Mouse (Mus musculus) hindbrain, embryonic 12.5 days (tissue): ENCODE data around the gene Hist2h3c2. TPM values are rescaled to one million over a fixed set of nuclear protein-coding genes. Genes with fewer than 3 reads are reported as not detected.
"Not testable (repeated sequence)": the region's sequence is repeated elsewhere in the genome, so short reads cannot be mapped to it uniquely, and the experiment has no call there.

Source experiments
- ATAC-seq: fragments of 200-750 bp; cut with Nextera tagmentation; 2 replicates; pipeline ENCODE4 v1.8.0; 2017; ENCODE audit warnings: moderate TSS enrichment; ENCODE audit not compliant: low FRiP score
- H3K27ac ChIP-seq: fragments of 300-500 bp; sonication (generic); 2 replicates; pipeline ENCODE4 v1.5.1; 2016; ENCODE audit warnings: mild to moderate bottlenecking
- H3K27me3 ChIP-seq: fragments of 300-500 bp; sonication (generic); 2 replicates; pipeline ENCODE4 v1.6.1; 2016; ENCODE audit warnings: mild to moderate bottlenecking
- H3K36me3 ChIP-seq: fragments of 300-500 bp; sonication (generic); 2 replicates; pipeline ENCODE4 v1.6.1; 2016; ENCODE audit warnings: mild to moderate bottlenecking
- H3K4me1 ChIP-seq: fragments of 300-500 bp; sonication (generic); 2 replicates; pipeline ENCODE4 v1.6.1; 2016
- H3K4me2 ChIP-seq: fragments of 300-500 bp; sonication (generic); replicated peaks from 2 replicates; pipeline ENCODE4 v1.6.1; 2016; ENCODE audit warnings: mild to moderate bottlenecking
- H3K4me3 ChIP-seq: fragments of 300-500 bp; sonication (generic); 2 replicates; pipeline ENCODE4 v1.5.1; 2016; ENCODE audit warnings: mild to moderate bottlenecking
- H3K9ac ChIP-seq: fragments of 300-500 bp; sonication (generic); 2 replicates; pipeline ENCODE4 v1.6.1; 2016; ENCODE audit warnings: mild to moderate bottlenecking, moderate library complexity
- H3K9me3 ChIP-seq: fragments of 300-500 bp; sonication (generic); replicated peaks from 2 replicates; pipeline ENCODE4 v1.6.1; 2016; ENCODE audit warnings: mild to moderate bottlenecking
- WGBS: fragments of 180-500 bp; shearing (Covaris S2); methylation state at CpG from one replicate; pipeline ENCODE4 v1.1.7; 2016; 5-methylcytosine and 5-hydroxymethylcytosine counted together
- polyA plus RNA-seq: library from polyadenylated mRNA; unstranded; fragments of >200 nt; fragmentation: Nextera tagmentation; extraction: Ambion mirVana; gene quantifications from 2 replicates; pipeline ENCODE4 v1.2.1, GENCODE M21; 2016

The Hist2h3c2 gene
- polyA plus RNA-seq, 1 experiment from 2014 or later: 6.7 TPM

DNA sequence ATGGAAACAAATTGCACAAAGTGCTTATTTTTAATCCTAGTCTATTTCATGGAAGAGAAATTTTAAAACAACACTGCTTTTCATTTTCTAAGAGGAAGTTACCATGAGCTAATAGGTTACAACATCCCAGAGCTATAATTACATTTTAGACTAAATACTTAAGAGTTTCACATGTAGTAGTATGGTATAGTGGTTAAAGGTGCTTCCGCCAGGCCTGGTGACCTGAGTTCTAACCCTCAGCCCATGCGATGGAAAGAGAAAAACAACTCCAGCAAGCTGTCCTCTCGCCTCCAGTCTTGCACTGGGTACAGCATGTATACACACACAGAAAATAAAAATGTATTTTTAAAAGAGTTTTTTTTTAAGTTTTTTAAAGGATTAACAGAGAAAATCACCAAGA is 12.9 kb upstream of the Hist2h3c2 start:
- H3K4me3 ChIP-seq: no peak overlapping the region
- H3K9me3 ChIP-seq: no peaks in the 10 kb centered on the region
- H3K4me1 ChIP-seq: peaks cover 11% of the 10 kb centered on the region
- no peak overlapping the region for H3K27ac ChIP-seq
- no peak overlapping the region for H3K9ac ChIP-seq
- H3K27me3 ChIP-seq: no peaks in the 10 kb centered on the region
- WGBS: 79% methylated on average over 3 of the region's 3 CpGs
- no peak for ATAC-seq
- H3K4me2 ChIP-seq: no peak overlapping the region
- H3K36me3 ChIP-seq: no peaks in the 10 kb centered on the region

DNA sequence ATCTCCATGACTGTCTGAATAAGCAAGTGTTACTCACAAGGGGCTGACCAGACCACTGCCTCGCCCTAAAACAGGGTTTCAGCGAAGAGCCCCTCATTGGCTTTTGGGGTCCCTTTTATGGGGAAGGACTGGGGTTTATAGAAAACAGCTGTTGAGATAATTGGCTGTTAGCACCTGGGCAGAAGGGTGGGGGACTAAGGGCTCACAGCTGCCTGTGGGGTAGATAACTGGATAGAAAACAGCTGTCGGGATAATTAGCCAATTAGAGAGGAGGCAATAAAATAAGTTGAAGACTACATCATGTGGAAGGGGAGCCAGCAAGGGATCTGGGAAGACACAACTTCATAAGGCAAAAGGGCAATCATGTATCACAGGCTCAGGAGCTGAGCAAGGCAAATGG is 12.0 kb upstream of the Hist2h3c2 start:
- Histone ChIP-seq H3K27me3 (no peaks in the 10 kb centered on the region), H3K9me3 (no peaks in the 10 kb centered on the region), H3K4me3 (no peak overlapping the region), H3K4me2 (no peak overlapping the region), H3K36me3 (no peaks in the 10 kb centered on the region), H3K9ac (no peak overlapping the region), H3K27ac (no peak overlapping the region), H3K4me1 (peaks cover 11% of the 10 kb centered on the region)
- WGBS: 84% methylated on average over 3 of the region's 3 CpGs
- no peak for ATAC-seq

DNA sequence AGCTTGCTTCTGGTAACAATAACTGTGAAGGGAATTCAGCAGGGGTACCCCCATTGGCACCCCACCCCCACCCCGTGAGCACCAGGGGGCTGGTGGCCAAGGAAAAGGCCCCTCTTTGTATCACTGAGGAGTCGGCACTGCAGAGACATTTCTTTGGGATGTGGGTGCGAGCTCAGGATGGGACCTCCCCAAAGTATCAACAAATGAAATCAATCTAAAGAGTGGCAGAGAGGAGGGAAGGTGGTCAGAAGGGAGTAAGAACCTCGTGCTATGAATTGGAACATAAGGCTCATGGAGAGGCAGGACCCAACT is 10.1 kb upstream of the Hist2h3c2 start:
- H3K4me3 ChIP-seq: no peak overlapping the region
- no peak overlapping the region for H3K27ac ChIP-seq
- H3K9ac ChIP-seq: no peak overlapping the region
- no peak for ATAC-seq
- no peaks in the 10 kb centered on the region for H3K27me3 ChIP-seq
- peaks cover 18% of the 10 kb centered on the region for H3K4me1 ChIP-seq
- H3K36me3 ChIP-seq: no peaks in the 10 kb centered on the region
- 59% methylated on average over 4 of the region's 4 CpGs for WGBS
- no peaks in the 10 kb centered on the region for H3K9me3 ChIP-seq
- H3K4me2 ChIP-seq: peak overlapping the region; percentile 52; the same call in 1 of the 2 replicates

DNA sequence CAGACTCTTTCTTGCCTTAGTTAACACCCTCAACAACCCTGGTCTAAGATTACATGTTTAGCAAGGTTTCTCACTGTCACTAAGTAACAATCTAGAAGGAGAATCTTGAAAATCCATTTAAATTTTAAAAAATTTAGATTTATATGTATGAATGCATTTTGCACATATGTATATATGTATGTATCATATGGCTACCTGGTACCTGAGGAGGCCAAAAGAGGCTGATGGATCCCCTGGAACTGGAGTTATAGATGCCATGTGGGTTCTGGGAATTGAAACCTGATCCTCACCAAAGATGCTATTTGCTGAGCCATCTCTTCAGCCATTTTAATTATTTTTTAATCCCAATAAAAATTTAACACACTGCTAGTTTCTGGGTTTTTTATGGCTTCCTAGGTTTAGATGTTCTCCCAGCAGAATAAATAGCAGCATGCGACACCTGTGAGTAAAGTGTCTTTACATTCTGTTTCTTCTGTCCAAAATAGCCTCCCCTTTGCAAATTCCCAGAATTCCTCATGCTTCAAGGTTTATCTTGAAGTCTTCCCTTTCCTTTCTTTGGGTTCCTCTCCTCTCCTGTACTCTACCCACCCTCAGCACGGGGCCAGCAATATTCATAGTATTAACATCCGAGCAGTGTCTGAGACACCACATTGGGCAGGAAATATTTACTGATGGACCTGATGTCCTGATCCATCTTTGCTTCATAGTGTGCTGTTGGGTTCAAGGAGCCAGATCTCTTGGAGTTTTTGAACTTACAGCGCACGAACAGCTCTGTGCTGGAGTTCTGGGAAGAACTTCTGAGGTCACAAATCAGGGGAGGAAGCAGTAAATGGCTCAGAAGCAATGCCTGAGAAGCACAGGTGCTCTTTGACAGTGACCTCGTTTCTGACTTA is 9.5 kb upstream of the Hist2h3c2 start:
- Histone ChIP-seq H3K27ac (no peak overlapping the region), H3K4me2 (peak overlapping the region; percentile 52), H3K27me3 (no peaks in the 10 kb centered on the region), H3K9ac (peak overlapping the region; percentile 59; the same call in 1 of the 2 replicates), H3K9me3 (no peaks in the 10 kb centered on the region), H3K4me1 (peaks cover 18% of the 10 kb centered on the region), H3K4me3 (peak overlapping the region; percentile 35), H3K36me3 (no peaks in the 10 kb centered on the region)
- ATAC-seq: no peak
- 49% methylated on average over 6 of the region's 6 CpGs for WGBS

DNA sequence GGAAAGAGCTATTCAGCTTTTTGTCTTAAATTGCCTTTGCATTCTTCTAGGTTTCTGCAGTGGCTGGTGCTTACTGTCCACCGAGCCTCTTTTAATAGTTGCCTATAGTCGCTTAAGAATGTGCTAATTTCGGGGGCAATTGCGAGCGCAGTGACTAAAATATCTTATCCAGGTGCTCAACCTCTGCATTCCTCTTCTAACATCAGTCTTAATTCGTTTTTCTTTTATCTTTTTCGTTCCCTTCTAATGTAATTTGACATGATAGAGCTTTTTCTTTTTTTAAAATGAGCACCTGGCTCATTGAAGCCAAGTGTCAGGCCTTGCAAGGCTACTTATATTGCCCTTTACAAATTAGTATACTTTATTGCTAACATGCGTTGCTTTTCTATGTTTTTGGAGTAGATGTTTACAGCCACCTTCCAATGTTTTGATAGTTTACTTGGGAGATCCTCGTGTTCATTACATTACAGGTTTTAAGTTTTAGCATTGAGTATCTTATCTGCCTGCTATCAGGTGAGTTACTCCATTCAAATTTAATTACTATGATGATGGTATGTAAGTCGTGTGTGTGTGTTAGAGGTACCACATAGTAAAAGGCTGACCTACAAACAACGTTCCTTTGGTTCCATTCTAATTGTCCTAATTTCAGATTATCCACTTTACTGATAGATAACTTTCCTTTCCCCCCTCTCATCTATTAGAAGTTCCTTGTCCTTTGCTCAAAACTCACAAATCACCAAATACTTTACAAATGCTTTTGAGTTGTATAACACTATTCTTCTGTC is 8.6 kb upstream of the Hist2h3c2 start:
- Histone ChIP-seq H3K27me3 (no peaks in the 10 kb centered on the region), H3K4me3 (peak overlapping the region; percentile 35), H3K27ac (peak overlapping the region; percentile 68), H3K36me3 (no peaks in the 10 kb centered on the region), H3K4me1 (peaks cover 18% of the 10 kb centered on the region), H3K4me2 (peak overlapping the region; percentile 52), H3K9ac (peak overlapping the region; percentile 59), H3K9me3 (no peaks in the 10 kb centered on the region)
- WGBS: 3% methylated on average over 11 of the region's 11 CpGs
- no peak for ATAC-seq

DNA sequence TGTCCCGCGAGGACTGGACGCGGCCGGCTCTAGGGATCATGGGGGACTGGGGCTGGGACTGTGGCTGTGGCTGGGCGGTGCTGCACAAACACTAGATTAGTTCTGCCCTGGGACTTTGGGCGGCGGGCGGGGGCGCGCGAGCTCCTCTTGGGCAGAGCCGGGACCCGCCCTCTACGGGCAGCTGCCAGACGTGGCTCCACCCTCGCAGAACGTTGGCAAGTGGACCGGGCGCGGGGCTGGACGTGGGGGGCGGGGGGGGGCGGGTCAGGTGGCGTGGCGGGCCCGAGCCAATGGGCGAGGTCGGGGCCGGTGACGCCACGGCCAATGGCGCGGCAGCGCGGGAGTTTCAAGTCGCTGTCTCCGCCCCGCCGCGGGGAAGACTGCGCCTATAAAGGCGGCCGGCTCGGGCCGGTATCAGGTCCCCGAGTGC is 7.5 kb upstream of the Hist2h3c2 start, which contains the start of gene Hist2h3c1:
TSS of gene Hist2h3c1 (plus strand) at position 259 of the 430 bp plus-strand sequence.
- WGBS: 3% methylated on average over 5 of the region's 47 CpGs
- H3K4me1 ChIP-seq: peaks cover 18% of the 10 kb centered on the region
- peak within 1 kb of the TSS; percentile 35 for H3K4me3 ChIP-seq
- peak; percentile 93 for ATAC-seq
- H3K27me3 ChIP-seq, H3K36me3 ChIP-seq, H3K9me3 ChIP-seq: not testable (repeated sequence)
- peak within 1 kb of the TSS; percentile 77 for H3K27ac ChIP-seq
- peak within 1 kb of the TSS; percentile 59 for H3K9ac ChIP-seq
- peak within 1 kb of the TSS; percentile 52 for H3K4me2 ChIP-seq

DNA sequence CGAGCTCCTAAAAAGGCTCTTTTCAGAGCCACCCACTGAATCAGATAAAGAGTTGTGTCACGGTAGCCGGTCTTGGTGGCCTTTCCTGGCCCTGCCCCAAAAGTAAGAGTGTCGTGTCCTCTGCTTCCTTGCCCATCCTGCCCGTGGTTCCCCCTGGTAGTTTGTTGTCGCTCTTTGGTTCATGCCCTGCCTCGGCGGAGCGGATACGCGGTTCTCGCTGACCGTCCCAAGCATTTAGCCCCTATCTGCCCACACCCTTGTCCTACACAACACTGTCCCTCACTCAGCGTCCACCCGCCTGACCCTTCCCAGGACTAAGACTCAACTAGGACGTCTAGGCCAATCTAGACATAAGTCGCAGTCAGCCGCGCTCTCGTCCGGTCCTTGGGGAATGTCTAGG is 7.1 kb upstream of the Hist2h3c2 start:
- peak overlapping the region; percentile 41 for H3K4me2 ChIP-seq
- H3K4me1 ChIP-seq: peaks cover 18% of the 10 kb centered on the region
- H3K9ac ChIP-seq, H3K36me3 ChIP-seq, H3K27me3 ChIP-seq, H3K9me3 ChIP-seq, ATAC-seq: not testable (repeated sequence)
- under 1% methylated on average over 10 of the region's 21 CpGs for WGBS
- H3K4me3 ChIP-seq: peak overlapping the region; percentile 31
- peak overlapping the region; percentile 77; the same call in 1 of the 2 replicates for H3K27ac ChIP-seq

DNA sequence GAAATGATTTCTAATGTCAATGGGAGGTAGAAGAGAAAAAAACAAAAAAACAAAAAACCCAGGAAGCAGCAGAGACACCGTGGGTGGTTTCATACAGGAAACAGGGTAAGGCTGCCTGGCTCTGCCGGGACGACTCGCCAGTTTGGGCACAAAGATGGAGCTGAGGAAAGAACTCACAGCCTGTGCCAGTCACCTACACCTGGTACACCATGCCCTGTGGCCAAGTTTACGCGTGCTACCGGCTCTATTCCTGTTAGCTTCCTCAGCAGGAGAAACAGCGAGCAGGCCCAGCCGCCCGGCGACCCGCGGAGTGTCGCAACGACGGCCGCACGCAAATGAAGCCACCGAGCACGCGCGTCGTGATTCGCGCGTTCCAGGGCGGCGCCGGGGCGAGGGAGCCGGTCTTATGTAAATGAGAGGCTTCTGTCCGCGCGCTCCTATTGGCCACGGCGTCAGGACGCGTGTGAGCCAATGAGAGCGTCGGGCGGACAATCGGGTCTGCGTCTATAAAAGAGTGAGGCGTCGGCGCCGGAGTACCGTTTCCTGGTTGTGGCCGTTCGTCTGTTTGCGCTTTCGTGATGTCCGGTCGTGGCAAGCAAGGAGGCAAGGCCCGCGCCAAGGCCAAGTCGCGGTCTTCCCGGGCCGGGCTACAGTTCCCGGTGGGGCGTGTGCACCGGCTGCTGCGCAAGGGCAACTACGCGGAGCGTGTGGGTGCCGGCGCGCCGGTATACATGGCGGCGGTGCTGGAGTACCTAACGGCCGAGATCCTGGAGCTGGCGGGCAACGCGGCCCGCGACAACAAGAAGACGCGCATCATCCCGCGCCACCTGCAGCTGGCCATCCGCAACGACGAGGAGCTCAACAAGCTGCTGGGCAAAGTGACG is 6.3 kb upstream of the Hist2h3c2 start, which contains the start of gene Hist2h2aa1:
TSS of gene Hist2h2aa1 (plus strand) at position 495 of the 884 bp plus-strand sequence.
- Histone ChIP-seq H3K4me3 (peak within 1 kb of the TSS; percentile 46), H3K4me1 (peaks cover 18% of the 10 kb centered on the region), H3K4me2 (peak within 1 kb of the TSS; percentile 60), H3K9ac (peak within 1 kb of the TSS; percentile 84), H3K27ac (peak within 1 kb of the TSS; percentile 98)
- WGBS: under 1% methylated on average over 43 of the region's 88 CpGs
- H3K9me3 ChIP-seq, H3K36me3 ChIP-seq, H3K27me3 ChIP-seq: not testable (repeated sequence)
- peak; percentile 90 for ATAC-seq

DNA sequence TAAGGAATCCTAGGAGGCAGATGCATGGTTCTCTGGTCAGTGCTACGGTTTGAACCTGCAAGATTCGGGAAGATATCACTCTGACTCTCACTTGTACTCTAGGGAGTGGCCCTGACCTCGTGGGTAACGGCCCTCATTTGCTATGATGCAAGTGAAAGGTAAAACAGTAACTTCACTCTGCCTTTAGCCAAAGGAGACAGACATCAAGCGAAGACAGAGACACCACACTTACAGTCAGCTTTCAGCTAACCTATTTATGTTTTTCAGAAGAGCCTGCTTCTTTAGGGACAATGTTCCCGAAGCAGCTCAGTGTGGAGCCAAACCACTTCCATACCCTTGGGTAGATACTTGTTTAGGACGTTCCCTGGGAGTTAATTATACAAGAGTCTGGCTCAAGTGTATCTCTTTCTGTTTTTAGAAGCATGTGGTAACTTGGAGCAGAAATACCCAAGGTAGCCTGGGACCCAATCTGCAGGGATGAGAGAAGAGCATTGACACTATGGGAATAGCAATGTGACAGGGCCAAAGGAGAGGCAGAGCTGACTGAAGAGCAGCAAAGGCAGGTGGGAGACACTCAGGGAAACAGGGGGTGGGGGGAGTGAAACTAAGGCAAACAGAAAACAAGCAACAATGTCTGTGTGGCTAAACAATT is 5.1 kb upstream of the Hist2h3c2 start:
- 83% methylated on average over 7 of the region's 7 CpGs for WGBS
- Histone ChIP-seq H3K4me1 (peaks cover 16% of the 10 kb centered on the region), H3K9me3 (no peaks in the 10 kb centered on the region), H3K36me3 (no peaks in the 10 kb centered on the region), H3K4me2 (peak overlapping the region; percentile 60; the same call in 1 of the 2 replicates), H3K27ac (peak overlapping the region; percentile 98), H3K4me3 (no peak overlapping the region), H3K27me3 (no peaks in the 10 kb centered on the region), H3K9ac (peak overlapping the region; percentile 84; the same call in 1 of the 2 replicates)
- no peak for ATAC-seq

DNA sequence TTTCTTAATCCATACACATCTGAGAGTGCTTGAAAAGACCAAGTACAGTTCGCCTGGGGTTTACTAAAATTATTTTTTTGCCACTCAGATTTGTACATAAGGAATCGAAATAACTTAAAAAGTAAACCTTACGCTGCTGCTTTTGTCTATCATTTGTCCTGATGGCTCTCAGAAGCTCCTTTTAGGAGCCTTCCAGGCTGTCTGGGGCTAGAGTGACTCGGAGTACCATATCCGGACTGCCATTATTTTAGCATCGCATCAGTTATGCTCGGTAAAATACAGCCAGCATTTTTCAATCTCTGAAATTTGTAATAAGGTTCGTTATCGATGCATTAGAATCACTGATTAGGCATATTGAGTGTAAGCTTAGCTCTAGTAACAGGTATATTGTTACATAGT is 1.9 kb upstream of the Hist2h3c2 start:
- no peak for ATAC-seq
- peak overlapping the region; percentile 55; the same call in 1 of the 2 replicates for H3K9ac ChIP-seq
- peaks cover 22% of the 10 kb centered on the region for H3K4me1 ChIP-seq
- no peaks in the 10 kb centered on the region for H3K9me3 ChIP-seq
- H3K4me3 ChIP-seq: no peak overlapping the region
- H3K27ac ChIP-seq: peak overlapping the region; percentile 88
- H3K4me2 ChIP-seq: peak overlapping the region; percentile 44
- H3K36me3 ChIP-seq: no peaks in the 10 kb centered on the region
- no peaks in the 10 kb centered on the region for H3K27me3 ChIP-seq
- WGBS: 79% methylated on average over 9 of the region's 9 CpGs
